Comparison of ENCODE assay signal across 10 mouse cellular contexts in the genomic region with DNA sequence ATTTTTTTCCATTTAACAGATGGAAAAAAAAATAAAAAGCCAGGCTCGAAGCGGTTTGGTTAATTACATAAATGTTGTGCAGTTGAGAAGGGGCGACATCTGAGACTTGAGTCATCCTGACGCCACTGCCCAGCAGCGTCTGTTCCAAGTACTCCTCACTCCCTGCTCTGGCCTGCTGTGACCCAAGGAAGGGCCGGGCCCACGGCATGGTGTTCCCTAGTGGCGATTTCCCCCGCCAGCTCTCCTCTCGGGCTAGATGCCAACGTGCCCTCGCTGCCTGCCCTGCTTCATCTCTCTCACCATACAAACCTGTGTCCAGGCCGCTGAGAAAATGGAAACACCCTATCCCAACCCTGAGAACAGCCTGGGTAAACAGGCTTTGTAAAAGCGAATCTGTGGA. TPM values are rescaled to one million over a fixed set of nuclear protein-coding genes. Genes with fewer than 3 reads are reported as not detected.
DNase-seq lines count a peak whose midpoint lies in the region; ATAC-seq and TF ChIP-seq lines count a peak whose summit lies in the region.
"Had no signal": no experiment of that assay in that cellular context is flagged by ENCODE, and none has a peak within 500 bp of the region (broad histone marks: within the 10 kb centered on the region; RNA-seq: fewer than 3 reads in every experiment).

No protein-coding gene starts in this region.

- DNase-seq in 3134 (ENCODE audit: extremely low read depth, insufficient read length, low spot score) (peak; percentile 14), ES-E14 (ENCODE audit: low read depth, low spot score) (no peak)
- peak; percentile 52 to 73 for DNase-seq in kidney, postnatal 25 days
- no peak for DNase-seq in forebrain, embryonic 10.5 days (ENCODE audit: extremely low spot score, low spot score)
- no peak for DNase-seq in thymus, adult 18-20 months
- DNase-seq in embryo, embryonic 11 days = no peak

- H3K4me3 ChIP-seq in ES-E14 (ENCODE audit: insufficient read depth in 1 of 2, low read depth in 1 of 2, low read length in 2 of 2, poor library complexity in 1 of 2, severe bottlenecking in 1 of 2) = peak overlapping the region; percentile 74 to 88
- peak overlapping the region; percentile 63 for H3K4me3 ChIP-seq in heart, embryonic 16.5 days (ENCODE audit: low read length)
- H3K4me3 ChIP-seq in forebrain, embryonic 10.5 days = no peak overlapping the region

- no peaks in the 10 kb centered on the region for H3K9me3 ChIP-seq in ES-E14 (ENCODE audit: control insufficient read depth, insufficient read depth, low read depth, low read length)
- no peaks in the 10 kb centered on the region; the same call in 1 of the 2 replicates for H3K9me3 ChIP-seq in heart, embryonic 16.5 days (replicated peaks; ENCODE audit: control insufficient read depth, low read length)
- H3K9me3 ChIP-seq in forebrain, embryonic 10.5 days = peaks cover 8% of the 10 kb centered on the region; the same call in 1 of the 2 replicates
- H3K9me3 ChIP-seq: lung, embryonic 15.5 days had no signal

- 0 out of 2 replicates have a peak, but pooled peaks have one; percentile 23 for ATAC-seq in heart, embryonic 16.5 days (replicated peaks; ENCODE audit: extremely low read depth, insufficient read depth, low FRiP score)
- ATAC-seq in inflammation-experienced regulatory T-cells, adult 6 months = no peak

- peaks cover 31% of the 10 kb centered on the region for H3K27me3 ChIP-seq in heart, embryonic 16.5 days (ENCODE audit: control insufficient read depth, insufficient read depth, low read length)
- H3K27me3 ChIP-seq in forebrain, embryonic 10.5 days (ENCODE audit: poor library complexity, severe bottlenecking) = peaks cover 55% of the 10 kb centered on the region

- 59% methylated on average over 14 of the region's 14 CpGs for WGBS in heart, embryonic 16.5 days
- 80% methylated on average over 14 of the region's 14 CpGs for WGBS in forebrain, embryonic 10.5 days

- H3K9ac ChIP-seq in ES-E14 (ENCODE audit: insufficient read depth, low read depth, low read length, poor library complexity, severe bottlenecking) = peak overlapping the region; percentile 41; the same call in 1 of the 2 replicates
- no peak overlapping the region for H3K9ac ChIP-seq in heart, embryonic 16.5 days (ENCODE audit: low read length)

- no peaks in the 10 kb centered on the region for H3K36me3 ChIP-seq in ES-E14 (ENCODE audit: control insufficient read depth, insufficient read depth, low read length, poor library complexity, severe bottlenecking)
- H3K36me3 ChIP-seq in heart, embryonic 16.5 days (ENCODE audit: control insufficient read depth, insufficient read depth) = no peaks in the 10 kb centered on the region
- H3K36me3 ChIP-seq in forebrain, embryonic 10.5 days (replicated peaks) = no peaks in the 10 kb centered on the region
- H3K36me3 ChIP-seq: lung, embryonic 15.5 days had no signal

- no peak overlapping the region for H3K4me2 ChIP-seq in heart, embryonic 16.5 days (ENCODE audit: low read depth, low read length)

- H3K4me1 ChIP-seq in ES-E14 (ENCODE audit: control insufficient read depth in 2 of 2, insufficient read depth in 2 of 2, low read length in 2 of 2, poor library complexity in 1 of 2) = peaks cover 2 to 6% of the 10 kb centered on the region in 2 experiments; a peak in 2 of 4 replicates
- H3K4me1 ChIP-seq in heart, embryonic 16.5 days (ENCODE audit: control insufficient read depth, insufficient read depth, low read length) = no peaks in the 10 kb centered on the region
- H3K4me1 ChIP-seq in forebrain, embryonic 10.5 days = peaks cover 21% of the 10 kb centered on the region

- in situ Hi-C loops in ES-E14 (cut with MboI; ENCODE audit: low sequenced_read_pairs in 2 of 2, unreplicated experiment in 2 of 2) = no loop called here

- peak overlapping the region; percentile 48; the same call in 1 of the 2 replicates for H3K27ac ChIP-seq in ES-E14 (ENCODE audit: insufficient read depth, low read depth, low read length, poor library complexity, severe bottlenecking)
- no peak overlapping the region for H3K27ac ChIP-seq in heart, embryonic 16.5 days (ENCODE audit: low read length)
- H3K27ac ChIP-seq in forebrain, embryonic 10.5 days = no peak overlapping the region
- H3K27ac ChIP-seq: lung, embryonic 15.5 days had no signal

TF ChIP-seq in ES-E14, 5 proteins besides CTCF, POLR2A, EP300 and RAD21:
- TF ChIP-seq ZNF384 (IDR thresholded peaks at IDR 0.05; ENCODE audit: low read depth, low read length) (0 out of 2 replicates have a peak, but pooled peaks have one; percentile 54), MAFK (IDR thresholded peaks at IDR 0.05; ENCODE audit: insufficient read depth, low read depth, low read length) (no peak)

RNA-seq across cellular contexts. Expression of a gene that starts 0.5 kb away (rescaled TPM):
- total RNA-seq in ES-E14 (2012; rRNA removed) = 22.7 and 30.9 TPM in 2 replicates
- polyA plus RNA-seq in heart, embryonic 16.5 days (2015; fragmentation: Nextera tagmentation; extraction: Ambion mirVana) = 1.3 TPM in 2 replicates
- polyA plus RNA-seq in forebrain, embryonic 10.5 days (2016; fragmentation: Nextera tagmentation; extraction: Ambion mirVana) = 0.53 and 0.59 TPM in 2 replicates
- polyA plus RNA-seq in inflammation-experienced regulatory T-cells, adult 6 months (2017; shearing (Covaris generic)) = not detected
- polyA plus RNA-seq: erythroblast, embryonic 14.5 days had no signal

Comparison
In these comparisons a context has a peak if more than half of its experiments do, and no peak if none do; other contexts are left out.
1. DNase-seq: peak in 3134 (single experiment) and kidney, postnatal 25 days (2 of 2); none in ES-E14 (single experiment), forebrain, embryonic 10.5 days (single experiment), thymus, adult 18-20 months (0 of 2) and embryo, embryonic 11 days (single experiment).